Mouse (Mus musculus): ENCODE results near the gene 4930544D05Rik. TPM values are rescaled to one million over a fixed set of nuclear protein-coding genes. Genes with fewer than 3 reads are reported as not detected.
A peak's percentile ranks its signal among the peaks of the same experiment; 100 is the strongest.

The 4930544D05Rik gene
- polyA plus RNA-seq, 1 experiment from 2014 or later, result not detected

DNA sequence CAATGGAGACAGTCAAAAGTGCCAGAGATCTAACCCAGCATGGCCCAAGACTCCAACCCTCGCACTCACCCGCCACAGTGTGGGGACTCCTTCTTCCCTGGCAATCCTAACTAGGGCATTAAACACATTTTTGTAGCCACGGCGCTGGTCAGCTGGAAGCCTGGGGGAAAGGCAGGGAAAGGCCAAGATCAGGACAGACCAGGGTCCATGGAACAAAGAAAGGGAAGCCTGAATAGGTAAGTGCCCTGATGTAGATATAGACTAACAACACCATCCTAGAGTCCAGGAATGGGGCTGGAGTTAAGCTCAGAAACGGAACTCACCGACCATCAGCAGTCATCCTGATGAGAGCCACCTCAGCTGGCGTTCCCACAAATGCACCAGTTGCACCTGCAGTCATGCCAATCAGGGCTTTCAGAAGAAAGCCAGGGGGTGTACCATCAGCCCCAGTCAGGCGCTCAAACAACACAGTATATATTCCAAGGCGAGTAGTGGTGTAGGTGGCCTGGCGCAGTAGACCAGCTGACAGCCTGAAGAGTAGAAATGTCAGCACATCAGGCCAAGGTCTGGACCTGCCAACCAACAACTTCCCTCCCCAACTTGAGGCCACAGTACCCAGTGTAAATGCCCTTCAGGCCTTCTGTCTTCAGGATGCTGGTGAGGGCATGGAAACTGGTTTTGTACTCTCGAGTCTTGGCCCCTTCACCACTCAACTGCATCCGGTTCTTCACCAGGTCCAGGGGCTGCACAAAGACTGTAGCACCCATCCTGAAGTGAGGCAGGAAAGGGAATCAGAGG, 30.0 kb downstream of the 4930544D05Rik start:
- Histone ChIP-seq H3K27ac (replicated peaks) (peak overlapping the region; percentile 79), H3K27me3 (ENCODE audit: control insufficient read depth, insufficient read depth, low read length) (no peaks in the 10 kb centered on the region), H3K4me3 (ENCODE audit: low read depth, low read length) (peak overlapping the region; percentile 54), H3K4me2 (replicated peaks; ENCODE audit: low read depth) (peak overlapping the region; percentile 71), H3K4me1 (replicated peaks; ENCODE audit: control insufficient read depth, insufficient read depth) (peaks cover 3% of the 10 kb centered on the region), H3K9me3 (ENCODE audit: control insufficient read depth, low read length) (no peaks in the 10 kb centered on the region), H3K36me3 (ENCODE audit: control insufficient read depth, insufficient read depth, low read length) (peaks cover 19% of the 10 kb centered on the region), H3K9ac (ENCODE audit: low read length) (peak overlapping the region; percentile 83)
- ATAC-seq (ENCODE audit: low FRiP score, low TSS enrichment) (no peak), DNase-seq (ENCODE audit: low spot score) (no peak)
- 78% methylated on average over 12 of the region's 12 CpGs for WGBS
- no peak for TF ChIP-seq EP300 (optimal IDR thresholded peaks at IDR 0.05)
- TF ChIP-seq CTCF (IDR thresholded peaks at IDR 0.05; ENCODE audit: low read depth), result no peak

DNA sequence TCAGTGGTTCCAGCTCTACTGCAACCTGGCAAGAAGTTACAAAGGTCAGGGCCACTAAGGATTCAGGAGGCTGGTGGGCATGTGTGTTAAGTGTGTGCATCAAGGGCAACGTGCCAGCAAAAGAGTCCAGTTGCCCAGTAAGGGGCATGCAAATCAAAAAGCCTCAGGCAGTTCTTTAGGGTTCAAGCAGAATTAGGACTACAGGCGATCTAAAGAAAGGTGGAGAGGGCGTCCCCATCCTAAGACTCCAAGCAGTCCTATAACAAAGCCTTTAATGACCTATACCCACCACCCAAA, 30.6 kb downstream of the 4930544D05Rik start:
- WGBS, result 17% methylated on average over 3 of the region's 3 CpGs
- no peak for ATAC-seq (ENCODE audit: low FRiP score, low TSS enrichment)

DNA sequence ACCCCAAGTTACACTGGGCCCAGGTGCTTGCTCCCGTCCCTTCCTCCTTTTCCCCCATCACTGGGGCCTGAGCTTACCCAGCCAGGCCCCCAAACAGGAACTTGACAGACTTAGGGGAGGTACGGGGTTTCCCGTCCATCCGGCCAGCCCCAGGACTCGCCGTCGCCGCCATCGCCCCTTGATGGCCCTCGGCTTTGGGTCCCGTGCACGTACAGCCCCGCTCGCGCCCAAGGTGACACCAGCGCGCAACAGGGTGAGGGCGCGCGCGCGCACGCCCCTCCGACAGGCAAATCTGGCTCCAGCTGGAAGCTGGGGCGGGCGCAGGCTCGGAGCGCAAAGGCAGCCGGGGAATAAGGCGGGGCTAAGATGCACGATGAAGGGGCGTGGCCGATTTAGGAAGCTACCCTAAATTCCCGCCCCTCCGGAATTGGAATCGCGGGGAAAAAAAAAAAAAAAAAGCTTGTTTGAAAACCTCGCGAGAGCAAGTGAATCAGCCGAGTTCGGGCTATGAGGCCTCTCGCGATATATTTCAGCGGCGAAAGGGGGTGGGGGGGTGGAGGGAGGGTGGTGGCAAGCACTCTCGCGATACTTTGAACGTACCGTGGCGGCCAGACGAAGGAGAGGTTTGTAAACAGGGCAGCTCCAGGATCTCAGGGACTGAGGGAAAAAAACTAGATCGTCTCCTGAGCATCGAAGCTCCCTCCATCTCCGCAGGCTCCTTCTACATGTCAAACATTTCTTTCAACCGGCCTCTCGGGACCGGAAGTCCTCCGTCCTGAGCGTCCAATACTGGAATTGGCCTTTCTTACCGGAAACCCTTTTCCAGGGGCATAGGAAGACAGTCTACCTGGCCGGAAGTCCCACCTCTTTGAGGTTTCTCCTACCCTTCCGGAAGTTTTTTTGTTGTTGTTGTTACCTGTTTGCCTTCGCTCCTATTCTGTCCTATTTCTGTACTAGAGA, 31.3 kb downstream of the 4930544D05Rik start, which contains the start of the genes Rnf167 and Slc25a11:
TSS of gene Rnf167 (plus strand) at position 545 of the 960 bp plus-strand sequence.
TSS of gene Slc25a11 (minus strand) at position 789 of the 960 bp plus-strand sequence.
- Histone ChIP-seq H3K27me3 (ENCODE audit: control insufficient read depth, insufficient read depth, low read length) (no peaks in the 10 kb centered on the region), H3K27ac (replicated peaks) (peak within 1 kb of the TSS; percentile 97), H3K9ac (ENCODE audit: low read length) (peak within 1 kb of the TSS; percentile 86), H3K9me3 (ENCODE audit: control insufficient read depth, low read length) (no peaks in the 10 kb centered on the region), H3K4me3 (ENCODE audit: low read depth, low read length) (peak within 1 kb of the TSS; percentile 74), H3K36me3 (ENCODE audit: control insufficient read depth, insufficient read depth, low read length) (peaks cover 23% of the 10 kb centered on the region), H3K4me2 (replicated peaks; ENCODE audit: low read depth) (peak within 1 kb of the TSS; percentile 92), H3K4me1 (replicated peaks; ENCODE audit: control insufficient read depth, insufficient read depth) (peaks cover 3% of the 10 kb centered on the region)
- DNase-seq (ENCODE audit: low spot score) (peak; percentile 98), ATAC-seq (ENCODE audit: low FRiP score, low TSS enrichment) (peak; percentile 87)
- TF ChIP-seq CTCF (IDR thresholded peaks at IDR 0.05; ENCODE audit: low read depth) (peak; percentile 45), EP300 (optimal IDR thresholded peaks at IDR 0.05) (peak; percentile 100)
- under 1% methylated on average over 63 of the region's 63 CpGs for WGBS

More for the DNA sequence above, 30.6 kb downstream of the 4930544D05Rik start:
- Histone ChIP-seq H3K9me3 (ENCODE audit: control insufficient read depth, low read length) (no peaks in the 10 kb centered on the region), H3K4me2 (replicated peaks; ENCODE audit: low read depth) (peak overlapping the region; percentile 71), H3K4me1 (replicated peaks; ENCODE audit: control insufficient read depth, insufficient read depth) (peaks cover 3% of the 10 kb centered on the region), H3K36me3 (ENCODE audit: control insufficient read depth, insufficient read depth, low read length) (peaks cover 23% of the 10 kb centered on the region), H3K4me3 (ENCODE audit: low read depth, low read length) (peak overlapping the region; percentile 54), H3K9ac (ENCODE audit: low read length) (peak overlapping the region; percentile 83), H3K27ac (replicated peaks) (peak overlapping the region; percentile 79), H3K27me3 (ENCODE audit: control insufficient read depth, insufficient read depth, low read length) (no peaks in the 10 kb centered on the region)
- TF ChIP-seq CTCF (IDR thresholded peaks at IDR 0.05; ENCODE audit: low read depth) (no peak), EP300 (optimal IDR thresholded peaks at IDR 0.05) (no peak)
- DNase-seq (ENCODE audit: low spot score), result no peak

GRCm38 (mm10) chr11:70647716-70648420, 32.2 kb downstream of the 4930544D05Rik start:
- 3% methylated on average over 28 of the region's 28 CpGs for WGBS

DNA sequence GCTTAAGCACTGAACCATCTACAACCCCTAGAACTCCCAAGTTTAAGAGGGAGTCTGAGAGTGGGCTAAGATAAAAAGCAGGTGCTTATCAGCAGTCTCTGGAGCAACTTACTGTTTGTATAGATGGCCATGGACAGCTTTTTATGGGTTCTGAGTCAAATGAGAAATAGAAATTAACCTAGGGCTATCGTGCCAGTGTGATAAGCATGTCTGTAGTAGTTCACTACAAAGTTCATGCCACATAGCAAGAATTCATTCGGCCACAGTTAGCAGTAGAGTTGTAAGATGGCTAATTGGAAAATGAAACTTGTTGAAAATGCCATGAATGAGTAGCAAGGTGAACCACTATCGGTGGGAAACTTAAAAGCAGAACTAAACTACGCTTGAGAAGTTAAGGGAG, 32.9 kb downstream of the 4930544D05Rik start:
- Histone ChIP-seq H3K9me3 (ENCODE audit: control insufficient read depth, low read length) (no peaks in the 10 kb centered on the region), H3K36me3 (ENCODE audit: control insufficient read depth, insufficient read depth, low read length) (peaks cover 23% of the 10 kb centered on the region), H3K27ac (replicated peaks) (no peak overlapping the region), H3K4me1 (replicated peaks; ENCODE audit: control insufficient read depth, insufficient read depth) (peaks cover 3% of the 10 kb centered on the region), H3K4me3 (ENCODE audit: low read depth, low read length) (peak overlapping the region; percentile 74), H3K9ac (ENCODE audit: low read length) (peak overlapping the region; percentile 86), H3K27me3 (ENCODE audit: control insufficient read depth, insufficient read depth, low read length) (no peaks in the 10 kb centered on the region), H3K4me2 (replicated peaks; ENCODE audit: low read depth) (peak overlapping the region; percentile 92)
- DNase-seq (ENCODE audit: low spot score) (no peak), ATAC-seq (ENCODE audit: low FRiP score, low TSS enrichment) (no peak)
- TF ChIP-seq CTCF (IDR thresholded peaks at IDR 0.05; ENCODE audit: low read depth), result no peak
- TF ChIP-seq EP300 (optimal IDR thresholded peaks at IDR 0.05), result no peak
- WGBS, result 67% methylated on average over 4 of the region's 4 CpGs

More at GRCm38 (mm10) chr11:70647716-70648420, 32.2 kb downstream of the 4930544D05Rik start:
- TF ChIP-seq CTCF (IDR thresholded peaks at IDR 0.05; ENCODE audit: low read depth) (no peak), EP300 (optimal IDR thresholded peaks at IDR 0.05) (no peak)
- DNase-seq (ENCODE audit: low spot score), result peak; percentile 49
- Histone ChIP-seq H3K4me2 (replicated peaks; ENCODE audit: low read depth) (peak overlapping the region; percentile 92), H3K4me3 (ENCODE audit: low read depth, low read length) (peak overlapping the region; percentile 74), H3K27ac (replicated peaks) (peak overlapping the region; percentile 97), H3K9me3 (ENCODE audit: control insufficient read depth, low read length) (no peaks in the 10 kb centered on the region), H3K9ac (ENCODE audit: low read length) (peak overlapping the region; percentile 86), H3K27me3 (ENCODE audit: control insufficient read depth, insufficient read depth, low read length) (no peaks in the 10 kb centered on the region), H3K4me1 (replicated peaks; ENCODE audit: control insufficient read depth, insufficient read depth) (peaks cover 3% of the 10 kb centered on the region), H3K36me3 (ENCODE audit: control insufficient read depth, insufficient read depth, low read length) (peaks cover 23% of the 10 kb centered on the region)
- no peak; the same call in 1 of the 2 replicates for ATAC-seq (ENCODE audit: low FRiP score, low TSS enrichment)

All from stomach, postnatal 0 days (tissue).